Mouse (Mus musculus): ENCODE results near the gene Afap1. TPM values are rescaled to one million over a fixed set of nuclear protein-coding genes. Genes with fewer than 3 reads are reported as not detected.

The Afap1 gene
- total RNA-seq, 2 experiments from 2014 or later = 62.7 to 67.5 TPM

- DNase-seq (ENCODE audit: low spot score in 2 of 2) = peak; percentile 50 to 72
These were observed 140.7 kb downstream of the Afap1 start for GRCm38 (mm10) chr5:36033531-36034426.

- no peak for DNase-seq (ENCODE audit: low spot score in 2 of 2)
These were observed 146.5 kb downstream of the Afap1 start for GRCm38 (mm10) chr5:36039596-36039995.

GRCm38 (mm10) chr5:36040398-36041235 lies 147.5 kb downstream of the Afap1 start:
- peak in 1 of 2 experiments; percentile 45 for DNase-seq (ENCODE audit: low spot score in 2 of 2)

- DNase-seq (ENCODE audit: low spot score in 2 of 2) = no peak
These were observed 148.1 kb downstream of the Afap1 start for GRCm38 (mm10) chr5:36041236-36041562.

GRCm38 (mm10) chr5:36041756-36042155 lies 148.6 kb downstream of the Afap1 start:
- DNase-seq (ENCODE audit: low spot score in 2 of 2) = no peak

GRCm38 (mm10) chr5:36043154-36043553 lies 150.0 kb downstream of the Afap1 start:
- no peak for DNase-seq (ENCODE audit: low spot score in 2 of 2)

Other genes with a start within 250 kb of the Afap1 start
- 10 to 100 TPM; 11.5 to 12.5 TPM for gene Htra3, start 213.5 kb upstream of the Afap1 start, total RNA-seq (2021)
- 1 to 10 TPM; 3.8 to 4.1 TPM for gene Sh3tc1, start 153.3 kb upstream of the Afap1 start, total RNA-seq (2021)
- gene Ablim2, start 135.4 kb upstream of the Afap1 start, total RNA-seq (2021) = 100 to 1,000 TPM in 1 of 2 experiments, 10 to 100 TPM in 1; 94.4 to 101 TPM